Mouse (Mus musculus): ENCODE measurements at regions not wholly inside any gene's neighbourhood (a gene's known extent, or its start where the extent isn't known, plus 50 kb on each side); places are given as distances from the start of the nearest gene placed in this dataset.

- Histone ChIP-seq H3K27me3 (ENCODE audit: control insufficient read depth, insufficient read depth, low read length) (no peaks in the 10 kb centered on the region), H3K36me3 (replicated peaks; ENCODE audit: control insufficient read depth, insufficient read depth, low read length) (no peaks in the 10 kb centered on the region), H3K27ac (ENCODE audit: low read depth) (no peak overlapping the region), H3K4me1 (ENCODE audit: control insufficient read depth, insufficient read depth) (no peaks in the 10 kb centered on the region), H3K4me3 (ENCODE audit: low read depth, low read length) (no peak overlapping the region), H3K4me2 (ENCODE audit: low read depth, low read length) (no peak overlapping the region), H3K9me3 (replicated peaks; ENCODE audit: control insufficient read depth, low read length) (no peaks in the 10 kb centered on the region), H3K9ac (replicated peaks; ENCODE audit: low read depth, low read length) (no peak overlapping the region)
- TF ChIP-seq CTCF (IDR thresholded peaks at IDR 0.05; ENCODE audit: low read depth) (no peak), EP300 (IDR thresholded peaks at IDR 0.05; ENCODE audit: low read depth) (no peak)
- WGBS, result 77% methylated on average over 2 of the region's 2 CpGs
- no peak for DNase-seq (ENCODE audit: low spot score)
- ATAC-seq (ENCODE audit: insufficient read depth, low read depth), result no peak
These were observed 370.1 kb downstream of the Arl4a start for GRCm38 (mm10) chr12:39667701-39668100.

GRCm38 (mm10) chr12:39665448-39665847 lies 372.4 kb downstream of the Arl4a start:
- Histone ChIP-seq H3K9me3 (replicated peaks; ENCODE audit: control insufficient read depth, low read length) (no peaks in the 10 kb centered on the region), H3K4me2 (ENCODE audit: low read depth, low read length) (no peak overlapping the region), H3K27me3 (ENCODE audit: control insufficient read depth, insufficient read depth, low read length) (no peaks in the 10 kb centered on the region), H3K4me1 (ENCODE audit: control insufficient read depth, insufficient read depth) (no peaks in the 10 kb centered on the region), H3K27ac (ENCODE audit: low read depth) (no peak overlapping the region), H3K9ac (replicated peaks; ENCODE audit: low read depth, low read length) (no peak overlapping the region), H3K4me3 (ENCODE audit: low read depth, low read length) (no peak overlapping the region), H3K36me3 (replicated peaks; ENCODE audit: control insufficient read depth, insufficient read depth, low read length) (no peaks in the 10 kb centered on the region)
- ATAC-seq (ENCODE audit: insufficient read depth, low read depth) (peak; percentile 70; the same call in 1 of the 2 replicates), DNase-seq (ENCODE audit: low spot score) (peak; percentile 27)
- peak; percentile 80 for TF ChIP-seq CTCF (IDR thresholded peaks at IDR 0.05; ENCODE audit: low read depth)
- TF ChIP-seq EP300 (IDR thresholded peaks at IDR 0.05; ENCODE audit: low read depth), result no peak
- 4% methylated on average over 4 of the region's 4 CpGs for WGBS

- Histone ChIP-seq H3K27ac (ENCODE audit: low read depth) (no peak overlapping the region), H3K36me3 (replicated peaks; ENCODE audit: control insufficient read depth, insufficient read depth, low read length) (no peaks in the 10 kb centered on the region), H3K9me3 (replicated peaks; ENCODE audit: control insufficient read depth, low read length) (no peaks in the 10 kb centered on the region), H3K4me2 (ENCODE audit: low read depth, low read length) (no peak overlapping the region), H3K4me3 (ENCODE audit: low read depth, low read length) (no peak overlapping the region), H3K4me1 (ENCODE audit: control insufficient read depth, insufficient read depth) (no peaks in the 10 kb centered on the region), H3K9ac (replicated peaks; ENCODE audit: low read depth, low read length) (no peak overlapping the region), H3K27me3 (ENCODE audit: control insufficient read depth, insufficient read depth, low read length) (no peaks in the 10 kb centered on the region)
- TF ChIP-seq EP300 (IDR thresholded peaks at IDR 0.05; ENCODE audit: low read depth) (no peak), CTCF (IDR thresholded peaks at IDR 0.05; ENCODE audit: low read depth) (no peak)
- no peak for DNase-seq (ENCODE audit: low spot score)
- ATAC-seq (ENCODE audit: insufficient read depth, low read depth), result no peak
- 33% methylated on average over 4 of the region's 4 CpGs for WGBS
These were observed 377.4 kb downstream of the Arl4a start for GRCm38 (mm10) chr12:39660420-39660819.

- DNase-seq (ENCODE audit: low spot score) (no peak), ATAC-seq (ENCODE audit: insufficient read depth, low read depth) (no peak)
- no peaks in the 10 kb centered on the region for H3K36me3 ChIP-seq (replicated peaks; ENCODE audit: control insufficient read depth, insufficient read depth, low read length)
- H3K4me1 ChIP-seq (ENCODE audit: control insufficient read depth, insufficient read depth), result no peaks in the 10 kb centered on the region
- H3K27me3 ChIP-seq (ENCODE audit: control insufficient read depth, insufficient read depth, low read length), result no peaks in the 10 kb centered on the region
- no peak overlapping the region for H3K4me3 ChIP-seq (ENCODE audit: low read depth, low read length)
- H3K27ac ChIP-seq (ENCODE audit: low read depth), result no peak overlapping the region
- no peak overlapping the region for H3K4me2 ChIP-seq (ENCODE audit: low read depth, low read length)
- TF ChIP-seq CTCF (IDR thresholded peaks at IDR 0.05; ENCODE audit: low read depth), result no peak
- TF ChIP-seq EP300 (IDR thresholded peaks at IDR 0.05; ENCODE audit: low read depth), result no peak
- no peak overlapping the region for H3K9ac ChIP-seq (replicated peaks; ENCODE audit: low read depth, low read length)
- no peaks in the 10 kb centered on the region for H3K9me3 ChIP-seq (replicated peaks; ENCODE audit: control insufficient read depth, low read length)
These were observed 381.2 kb downstream of the Arl4a start for GRCm38 (mm10) chr12:39656606-39657005.

GRCm38 (mm10) chr12:39648952-39649351 lies 388.9 kb downstream of the Arl4a start:
- Histone ChIP-seq H3K9ac (replicated peaks; ENCODE audit: low read depth, low read length) (no peak overlapping the region), H3K9me3 (replicated peaks; ENCODE audit: control insufficient read depth, low read length) (no peaks in the 10 kb centered on the region), H3K36me3 (replicated peaks; ENCODE audit: control insufficient read depth, insufficient read depth, low read length) (no peaks in the 10 kb centered on the region), H3K27me3 (ENCODE audit: control insufficient read depth, insufficient read depth, low read length) (no peaks in the 10 kb centered on the region), H3K4me3 (ENCODE audit: low read depth, low read length) (no peak overlapping the region), H3K4me1 (ENCODE audit: control insufficient read depth, insufficient read depth) (no peaks in the 10 kb centered on the region), H3K4me2 (ENCODE audit: low read depth, low read length) (no peak overlapping the region), H3K27ac (ENCODE audit: low read depth) (no peak overlapping the region)
- TF ChIP-seq CTCF (IDR thresholded peaks at IDR 0.05; ENCODE audit: low read depth) (no peak), EP300 (IDR thresholded peaks at IDR 0.05; ENCODE audit: low read depth) (no peak)
- DNase-seq (ENCODE audit: low spot score) (no peak), ATAC-seq (ENCODE audit: insufficient read depth, low read depth) (no peak)

GRCm38 (mm10) chr12:39646556-39646955 lies 391.3 kb downstream of the Arl4a start:
- Histone ChIP-seq H3K9ac (replicated peaks; ENCODE audit: low read depth, low read length) (no peak overlapping the region), H3K4me2 (ENCODE audit: low read depth, low read length) (no peak overlapping the region), H3K27me3 (ENCODE audit: control insufficient read depth, insufficient read depth, low read length) (no peaks in the 10 kb centered on the region), H3K9me3 (replicated peaks; ENCODE audit: control insufficient read depth, low read length) (no peaks in the 10 kb centered on the region), H3K4me1 (ENCODE audit: control insufficient read depth, insufficient read depth) (no peaks in the 10 kb centered on the region), H3K36me3 (replicated peaks; ENCODE audit: control insufficient read depth, insufficient read depth, low read length) (no peaks in the 10 kb centered on the region), H3K4me3 (ENCODE audit: low read depth, low read length) (no peak overlapping the region), H3K27ac (ENCODE audit: low read depth) (no peak overlapping the region)
- TF ChIP-seq CTCF (IDR thresholded peaks at IDR 0.05; ENCODE audit: low read depth), result no peak
- no peak for TF ChIP-seq EP300 (IDR thresholded peaks at IDR 0.05; ENCODE audit: low read depth)
- ATAC-seq (ENCODE audit: insufficient read depth, low read depth), result no peak
- no peak for DNase-seq (ENCODE audit: low spot score)
- 73% methylated on average over 3 of the region's 3 CpGs for WGBS

Data from heart, postnatal 0 days (tissue).